Mouse (Mus musculus) limb, embryonic 14.5 days (tissue): ENCODE results near the gene Tmem131. TPM values are rescaled to one million over a fixed set of nuclear protein-coding genes. Genes with fewer than 3 reads are reported as not detected.

ENCODE experiments used
- ATAC-seq: fragments of 200-750 bp; cut with Nextera tagmentation; 2 replicates; pipeline ENCODE4 v1.8.0; 2017; ENCODE audit warnings: low read depth, moderate number of reproducible peaks, moderate TSS enrichment; ENCODE audit not compliant: low FRiP score
- DNase-seq: peaks from one replicate; pipeline ENCODE4 v3.0.0-alpha.2; 2015; ENCODE audit warnings: low spot score
- H3K27ac ChIP-seq: fragments of 300-500 bp; sonication (generic); replicated peaks from 2 replicates; pipeline ENCODE4 v1.5.1; 2014; ENCODE audit warnings: low read depth, mild to moderate bottlenecking, low read length, moderate library complexity, mixed read lengths
- H3K27me3 ChIP-seq: fragments of 300-500 bp; sonication (generic); 2 replicates; pipeline ENCODE4 v1.6.1; 2014; ENCODE audit warnings: low read length, mixed read lengths; ENCODE audit not compliant: control insufficient read depth, insufficient read depth
- H3K36me3 ChIP-seq: fragments of 300-500 bp; sonication (generic); 2 replicates; pipeline ENCODE4 v1.6.1; 2014; ENCODE audit warnings: mild to moderate bottlenecking, low read length, moderate library complexity, mixed read lengths; ENCODE audit not compliant: control insufficient read depth, insufficient read depth
- H3K4me1 ChIP-seq: fragments of 300-500 bp; sonication (generic); 2 replicates; pipeline ENCODE4 v1.6.1; 2014; ENCODE audit warnings: antibody characterized with exemption, low read length, mixed read lengths; ENCODE audit not compliant: control insufficient read depth, insufficient read depth
- H3K4me2 ChIP-seq: fragments of 300-500 bp; sonication (generic); replicated peaks from 2 replicates; pipeline ENCODE4 v1.6.1; 2014; ENCODE audit warnings: low read depth, mild to moderate bottlenecking, low read length, moderate library complexity; ENCODE audit not compliant: severe bottlenecking
- H3K4me3 ChIP-seq: fragments of 300-500 bp; sonication (generic); replicated peaks from 2 replicates; pipeline ENCODE4 v1.5.1; 2014; ENCODE audit warnings: low read length
- H3K9ac ChIP-seq: fragments of 300-500 bp; sonication (generic); 2 replicates; pipeline ENCODE4 v1.6.1; 2014; ENCODE audit warnings: mild to moderate bottlenecking, low read depth, low read length, moderate library complexity; ENCODE audit not compliant: severe bottlenecking
- H3K9me3 ChIP-seq: fragments of 300-500 bp; sonication (generic); 2 replicates; pipeline ENCODE4 v1.6.1; 2016; ENCODE audit warnings: low read length; ENCODE audit not compliant: control insufficient read depth
- POLR2A ChIP-seq: fragments of 200-500 bp; IDR thresholded peaks from 2 replicates; pipeline ENCODE4 v1.8.0; 2012; ENCODE audit warnings: inconsistent platforms, mild to moderate bottlenecking, moderate library complexity, borderline replicate concordance; ENCODE audit not compliant: insufficient read depth, insufficient read length; ENCODE audit errors: extremely low read depth
- WGBS: fragments of 180-500 bp; shearing (Covaris S2); extraction: QIAGEN DNeasy Blood & Tissue Kit; methylation state at CpG from one replicate; pipeline ENCODE4 v1.1.7; 2014; 5-methylcytosine and 5-hydroxymethylcytosine counted together
- polyA plus RNA-seq, 2 experiments: library from polyadenylated mRNA; depleted of rRNA in 1 of 2; stranded (reverse) in 1 of 2; unstranded in 1 of 2; fragments of >200 nt; fragmentation: Nextera tagmentation in 1 of 2; extraction: Ambion mirVana in 1 of 2; gene quantifications; 2 replicates each; pipeline versions ENCODE4 v1.2.1 to v1.2.3; 2012 to 2014

Gene Tmem131
- polyA plus RNA-seq, 2 experiments: 22.5 to 42.3 TPM

DNA sequence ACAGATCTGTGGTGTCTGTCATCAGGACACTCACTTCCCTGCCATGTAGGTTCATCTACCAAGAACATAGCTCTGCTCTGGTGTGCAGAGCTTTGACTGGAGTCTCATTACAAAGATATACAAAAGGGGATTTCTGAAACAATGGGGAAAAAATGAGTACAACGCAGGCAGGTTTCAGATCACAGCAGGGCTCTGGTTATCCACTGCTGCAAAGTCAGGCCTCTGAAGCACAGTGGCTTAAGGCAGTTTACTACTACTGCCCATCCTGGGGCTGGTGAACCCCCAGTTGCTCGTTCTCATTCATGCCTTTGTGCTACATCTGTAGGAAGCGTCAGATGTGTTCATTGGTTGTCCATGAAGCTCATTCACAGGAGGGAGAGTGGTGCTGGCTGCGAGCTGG lies 57.0 kb downstream of the Tmem131 start:
- no peak overlapping the region for H3K9ac ChIP-seq
- ATAC-seq: no peak
- no peak overlapping the region for H3K4me2 ChIP-seq
- H3K4me3 ChIP-seq: no peak overlapping the region
- 85% methylated on average over 4 of the region's 4 CpGs for WGBS
- H3K36me3 ChIP-seq: peaks cover 13% of the 10 kb centered on the region
- no peak for TF ChIP-seq POLR2A
- H3K9me3 ChIP-seq: no peaks in the 10 kb centered on the region
- H3K4me1 ChIP-seq: 0 out of 2 replicates have a peak, but pooled peaks cover 2% of the 10 kb centered on the region
- H3K27ac ChIP-seq: no peak overlapping the region
- no peaks in the 10 kb centered on the region for H3K27me3 ChIP-seq
- DNase-seq: no peak

GRCm38 (mm10) chr1:36884536-36884935 lies 58.9 kb downstream of the Tmem131 start:
- H3K27ac ChIP-seq: no peak overlapping the region
- no peak overlapping the region for H3K9ac ChIP-seq
- 0 out of 2 replicates have a peak, but pooled peaks cover 2% of the 10 kb centered on the region for H3K4me1 ChIP-seq
- TF ChIP-seq POLR2A: no peak
- H3K4me2 ChIP-seq: no peak overlapping the region
- 77% methylated on average over 3 of the region's 3 CpGs for WGBS
- DNase-seq (no peak), ATAC-seq (no peak)
- peaks cover 22% of the 10 kb centered on the region for H3K36me3 ChIP-seq
- no peak overlapping the region for H3K4me3 ChIP-seq
- no peaks in the 10 kb centered on the region for H3K27me3 ChIP-seq
- no peaks in the 10 kb centered on the region for H3K9me3 ChIP-seq

DNA sequence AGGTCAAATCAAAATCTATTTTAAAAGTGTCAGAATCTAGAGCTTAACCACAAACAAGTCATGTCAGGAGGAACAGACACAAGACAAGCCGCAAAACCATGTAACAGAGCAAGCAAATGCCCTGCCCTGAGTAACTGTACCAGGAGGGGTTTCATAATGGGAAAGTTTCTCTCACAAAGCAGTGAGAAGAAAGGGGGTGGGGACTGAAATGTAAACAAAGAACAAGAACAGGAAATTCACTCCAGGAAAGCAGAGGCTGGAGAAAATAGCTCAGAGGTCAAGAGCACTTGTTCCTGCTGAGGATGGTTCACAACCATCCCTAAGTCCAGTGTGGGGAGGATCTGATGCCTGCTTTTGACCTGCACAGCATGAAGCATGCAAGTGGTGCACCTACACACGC lies 59.7 kb downstream of the Tmem131 start:
- 77% methylated on average over 2 of the region's 2 CpGs for WGBS
- no peak for DNase-seq
- H3K36me3 ChIP-seq: peaks cover 22% of the 10 kb centered on the region
- ATAC-seq: no peak
- H3K9ac ChIP-seq: no peak overlapping the region
- no peak overlapping the region for H3K27ac ChIP-seq
- H3K4me3 ChIP-seq: no peak overlapping the region
- H3K4me2 ChIP-seq: no peak overlapping the region
- H3K4me1 ChIP-seq: 0 out of 2 replicates have a peak, but pooled peaks cover 2% of the 10 kb centered on the region
- no peak for TF ChIP-seq POLR2A
- no peaks in the 10 kb centered on the region for H3K27me3 ChIP-seq
- no peaks in the 10 kb centered on the region for H3K9me3 ChIP-seq

DNA sequence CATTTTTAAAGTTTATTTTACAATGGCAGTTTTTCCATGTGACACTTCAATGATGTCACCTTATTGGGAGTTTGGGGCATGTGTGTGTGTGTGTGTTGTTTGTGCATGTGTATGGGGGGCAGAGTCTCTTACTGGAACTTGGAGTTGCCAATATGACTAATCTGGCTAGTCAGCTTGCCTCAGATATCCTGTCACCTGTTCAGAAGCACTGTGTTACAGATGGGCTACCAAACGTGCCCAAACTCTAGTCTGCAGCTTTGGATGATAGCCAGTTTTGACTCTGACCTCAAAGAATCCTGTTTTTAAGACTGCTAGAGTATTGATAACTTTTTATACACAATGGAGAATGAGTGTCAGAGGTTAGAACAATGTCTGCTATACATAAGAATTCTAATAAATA lies 64.3 kb downstream of the Tmem131 start:
- Histone ChIP-seq H3K4me2 (no peak overlapping the region), H3K9ac (no peak overlapping the region), H3K27ac (no peak overlapping the region), H3K4me3 (no peak overlapping the region), H3K27me3 (no peaks in the 10 kb centered on the region), H3K4me1 (no peaks in the 10 kb centered on the region), H3K9me3 (no peaks in the 10 kb centered on the region), H3K36me3 (peaks cover 19% of the 10 kb centered on the region; the same call in 1 of the 2 replicates)
- ATAC-seq (no peak), DNase-seq (no peak)
- WGBS: 28% methylated on average over 1 of the region's 1 CpGs
- TF ChIP-seq POLR2A: no peak

GRCm38 (mm10) chr1:36877126-36877525 lies 66.3 kb downstream of the Tmem131 start:
- 64% methylated on average over 1 of the region's 1 CpGs for WGBS
- ATAC-seq: no peak
- Histone ChIP-seq H3K36me3 (peaks cover 19% of the 10 kb centered on the region; the same call in 1 of the 2 replicates), H3K27me3 (no peaks in the 10 kb centered on the region), H3K9me3 (no peaks in the 10 kb centered on the region), H3K9ac (no peak overlapping the region), H3K4me3 (no peak overlapping the region), H3K4me2 (no peak overlapping the region), H3K4me1 (no peaks in the 10 kb centered on the region), H3K27ac (no peak overlapping the region)
- no peak for DNase-seq
- no peak for TF ChIP-seq POLR2A

GRCm38 (mm10) chr1:36874874-36875561 lies 68.4 kb downstream of the Tmem131 start:
- Histone ChIP-seq H3K27me3 (no peaks in the 10 kb centered on the region), H3K27ac (no peak overlapping the region), H3K9ac (no peak overlapping the region), H3K4me2 (no peak overlapping the region), H3K9me3 (no peaks in the 10 kb centered on the region), H3K4me3 (no peak overlapping the region), H3K4me1 (no peaks in the 10 kb centered on the region), H3K36me3 (peaks cover 22% of the 10 kb centered on the region)
- TF ChIP-seq POLR2A: no peak
- DNase-seq (no peak), ATAC-seq (no peak)
- WGBS: 82% methylated on average over 8 of the region's 8 CpGs
